Mouse (Mus musculus): ENCODE measurements around the gene Gpr3. TPM values are rescaled to one million over a fixed set of nuclear protein-coding genes. Genes with fewer than 3 reads are reported as not detected.

Gene Gpr3
- polyA plus RNA-seq (2015; fragmentation: Nextera tagmentation; extraction: Ambion mirVana), result 0.14 and 0.28 TPM in 2 replicates

- WGBS, result 2% methylated on average over 51 of the region's 52 CpGs
Observed at GRCm38 (mm10) chr4:133211751-133212561, at the start of gene Gpr3, which contains the start of gene Cd164l2. Gpr3 (minus strand) TSS chr4:133212536. Cd164l2 (plus strand) TSS chr4:133212131.

GRCm38 (mm10) chr4:133261641-133262374 lies 49.5 kb upstream of the Gpr3 start:
- Histone ChIP-seq H3K4me1 (no peaks in the 10 kb centered on the region), H3K27ac (replicated peaks) (no peak overlapping the region), H3K4me2 (no peak overlapping the region), H3K27me3 (replicated peaks) (peaks cover 18% of the 10 kb centered on the region), H3K9me3 (no peaks in the 10 kb centered on the region), H3K36me3 (peaks cover 35% of the 10 kb centered on the region), H3K4me3 (no peak overlapping the region), H3K9ac (no peak overlapping the region)
- WGBS, result 49% methylated on average over 10 of the region's 10 CpGs
- no peak for ATAC-seq (ENCODE audit: extremely low read depth, insufficient number of reproducible peaks, low FRiP score, low TSS enrichment)

More at GRCm38 (mm10) chr4:133211751-133212561, at the start of gene Gpr3, which contains the start of gene Cd164l2:
- Histone ChIP-seq H3K4me3 (peak within 1 kb of the TSS; percentile 77), H3K27me3 (replicated peaks) (peaks cover 67% of the 10 kb centered on the region), H3K4me2 (peak within 1 kb of the TSS; percentile 99), H3K9ac (peak within 1 kb of the TSS; percentile 84), H3K9me3 (no peaks in the 10 kb centered on the region), H3K4me1 (peaks cover 26% of the 10 kb centered on the region), H3K27ac (replicated peaks) (no peak within 1 kb of the TSS), H3K36me3 (no peaks in the 10 kb centered on the region)
- ATAC-seq (ENCODE audit: extremely low read depth, insufficient number of reproducible peaks, low FRiP score, low TSS enrichment), result peak; percentile 27; the same call in 1 of the 2 replicates

- no peak for ATAC-seq (ENCODE audit: extremely low read depth, insufficient number of reproducible peaks, low FRiP score, low TSS enrichment)
- WGBS, result 78% methylated on average over 12 of the region's 12 CpGs
Observed at GRCm38 (mm10) chr4:133257798-133258408, 45.6 kb upstream of the Gpr3 start.

GRCm38 (mm10) chr4:133257230-133257629 lies 44.9 kb upstream of the Gpr3 start:
- peak overlapping the region; percentile 31 for H3K4me2 ChIP-seq
- WGBS, result 35% methylated on average over 12 of the region's 12 CpGs
- no peaks in the 10 kb centered on the region for H3K36me3 ChIP-seq
- 0 out of 2 replicates have a peak overlapping the region, but pooled peaks have one; percentile 1 for H3K4me3 ChIP-seq
- ATAC-seq (ENCODE audit: extremely low read depth, insufficient number of reproducible peaks, low FRiP score, low TSS enrichment), result no peak
- peaks cover 63% of the 10 kb centered on the region for H3K27me3 ChIP-seq (replicated peaks)
- no peaks in the 10 kb centered on the region for H3K9me3 ChIP-seq
- H3K9ac ChIP-seq, result peak overlapping the region; percentile 14; the same call in 1 of the 2 replicates
- no peaks in the 10 kb centered on the region for H3K4me1 ChIP-seq
- H3K27ac ChIP-seq (replicated peaks), result no peak overlapping the region

More at GRCm38 (mm10) chr4:133257798-133258408, 45.6 kb upstream of the Gpr3 start:
- Histone ChIP-seq H3K4me1 (no peaks in the 10 kb centered on the region), H3K9me3 (no peaks in the 10 kb centered on the region), H3K4me3 (no peak overlapping the region), H3K36me3 (no peaks in the 10 kb centered on the region), H3K4me2 (no peak overlapping the region), H3K27me3 (replicated peaks) (peaks cover 56% of the 10 kb centered on the region), H3K27ac (replicated peaks) (no peak overlapping the region), H3K9ac (no peak overlapping the region)

- Histone ChIP-seq H3K9me3 (no peaks in the 10 kb centered on the region), H3K27me3 (replicated peaks) (peaks cover 67% of the 10 kb centered on the region), H3K4me2 (peak overlapping the region; percentile 31), H3K4me1 (no peaks in the 10 kb centered on the region), H3K9ac (peak overlapping the region; percentile 14; the same call in 1 of the 2 replicates), H3K36me3 (no peaks in the 10 kb centered on the region), H3K27ac (replicated peaks) (no peak overlapping the region), H3K4me3 (0 out of 2 replicates have a peak overlapping the region, but pooled peaks have one; percentile 1)
- ATAC-seq (ENCODE audit: extremely low read depth, insufficient number of reproducible peaks, low FRiP score, low TSS enrichment), result no peak
- 15% methylated on average over 24 of the region's 24 CpGs for whole genome bisulfite sequencing
Observed at GRCm38 (mm10) chr4:133256820-133257219, 44.5 kb upstream of the Gpr3 start.

GRCm38 (mm10) chr4:133255392-133255791 lies 43.1 kb upstream of the Gpr3 start:
- H3K4me3 ChIP-seq, result no peak overlapping the region
- no peak overlapping the region for H3K27ac ChIP-seq (replicated peaks)
- H3K36me3 ChIP-seq, result no peaks in the 10 kb centered on the region
- peaks cover 12% of the 10 kb centered on the region for H3K4me1 ChIP-seq
- H3K27me3 ChIP-seq (replicated peaks), result peaks cover 78% of the 10 kb centered on the region
- no peak for ATAC-seq (ENCODE audit: extremely low read depth, insufficient number of reproducible peaks, low FRiP score, low TSS enrichment)
- WGBS, result 40% methylated on average over 6 of the region's 6 CpGs
- H3K9ac ChIP-seq, result no peak overlapping the region
- no peaks in the 10 kb centered on the region for H3K9me3 ChIP-seq
- H3K4me2 ChIP-seq, result no peak overlapping the region

- WGBS, result 71% methylated on average over 12 of the region's 12 CpGs
- ATAC-seq (ENCODE audit: extremely low read depth, insufficient number of reproducible peaks, low FRiP score, low TSS enrichment), result no peak
Observed at GRCm38 (mm10) chr4:133253412-133253811, 41.1 kb upstream of the Gpr3 start.

GRCm38 (mm10) chr4:133252089-133252488 lies 39.8 kb upstream of the Gpr3 start:
- Histone ChIP-seq H3K4me1 (peaks cover 17% of the 10 kb centered on the region), H3K27ac (replicated peaks) (no peak overlapping the region), H3K27me3 (replicated peaks) (peaks cover 99% of the 10 kb centered on the region), H3K36me3 (no peaks in the 10 kb centered on the region), H3K4me2 (no peak overlapping the region), H3K4me3 (no peak overlapping the region), H3K9ac (no peak overlapping the region), H3K9me3 (no peaks in the 10 kb centered on the region)
- 44% methylated on average over 4 of the region's 4 CpGs for WGBS
- ATAC-seq (ENCODE audit: extremely low read depth, insufficient number of reproducible peaks, low FRiP score, low TSS enrichment), result no peak

More at GRCm38 (mm10) chr4:133253412-133253811, 41.1 kb upstream of the Gpr3 start:
- Histone ChIP-seq H3K4me3 (no peak overlapping the region), H3K27me3 (replicated peaks) (peaks cover 97% of the 10 kb centered on the region), H3K9me3 (no peaks in the 10 kb centered on the region), H3K36me3 (no peaks in the 10 kb centered on the region), H3K9ac (no peak overlapping the region), H3K27ac (replicated peaks) (no peak overlapping the region), H3K4me1 (peaks cover 13% of the 10 kb centered on the region), H3K4me2 (no peak overlapping the region)

- peak overlapping the region; percentile 52 for H3K4me3 ChIP-seq
- no peaks in the 10 kb centered on the region for H3K9me3 ChIP-seq
- H3K36me3 ChIP-seq, result no peaks in the 10 kb centered on the region
- H3K27me3 ChIP-seq (replicated peaks), result peaks cover 99% of the 10 kb centered on the region
- peak overlapping the region; percentile 75 for H3K9ac ChIP-seq
- 5% methylated on average over 31 of the region's 31 CpGs for WGBS
- H3K4me2 ChIP-seq, result peak overlapping the region; percentile 81
- H3K27ac ChIP-seq (replicated peaks), result no peak overlapping the region
- peaks cover 20% of the 10 kb centered on the region for H3K4me1 ChIP-seq
- ATAC-seq (ENCODE audit: extremely low read depth, insufficient number of reproducible peaks, low FRiP score, low TSS enrichment), result no peak
Observed at GRCm38 (mm10) chr4:133251214-133251613, 38.9 kb upstream of the Gpr3 start.

- H3K4me2 ChIP-seq, result peak overlapping the region; percentile 81
- H3K4me3 ChIP-seq, result peak overlapping the region; percentile 52
- H3K27me3 ChIP-seq (replicated peaks), result peaks cover 99% of the 10 kb centered on the region
- no peak overlapping the region for H3K27ac ChIP-seq (replicated peaks)
- 4% methylated on average over 22 of the region's 22 CpGs for WGBS
- no peaks in the 10 kb centered on the region for H3K36me3 ChIP-seq
- no peak for ATAC-seq (ENCODE audit: extremely low read depth, insufficient number of reproducible peaks, low FRiP score, low TSS enrichment)
- H3K9ac ChIP-seq, result peak overlapping the region; percentile 75
- no peaks in the 10 kb centered on the region for H3K9me3 ChIP-seq
- H3K4me1 ChIP-seq, result peaks cover 20% of the 10 kb centered on the region
Observed at GRCm38 (mm10) chr4:133250609-133251008, 38.3 kb upstream of the Gpr3 start.
